Mouse (Mus musculus) embryonic facial prominence, embryonic 12.5 days (tissue): ENCODE measurements around the gene Tsfm. TPM values are rescaled to one million over a fixed set of nuclear protein-coding genes. Genes with fewer than 3 reads are reported as not detected.

Experiments used
- ATAC-seq: fragments of 200-750 bp; cut with Nextera tagmentation; 2 replicates; pipeline ENCODE4 v1.8.0; 2017; ENCODE audit not compliant: insufficient number of reproducible peaks, insufficient read depth, low FRiP score, low TSS enrichment
- H3K27ac ChIP-seq: fragments of 300-500 bp; sonication (generic); 2 replicates; pipeline ENCODE4 v1.5.1; 2016; ENCODE audit warnings: mild to moderate bottlenecking
- H3K27me3 ChIP-seq: fragments of 300-500 bp; sonication (generic); 2 replicates; pipeline ENCODE4 v1.6.1; 2016; ENCODE audit warnings: mild to moderate bottlenecking, moderate library complexity
- H3K36me3 ChIP-seq: fragments of 300-500 bp; sonication (generic); 2 replicates; pipeline ENCODE4 v1.6.1; 2016; ENCODE audit warnings: mild to moderate bottlenecking
- H3K4me1 ChIP-seq: fragments of 300-500 bp; sonication (generic); 2 replicates; pipeline ENCODE4 v1.6.1; 2016
- H3K4me2 ChIP-seq: fragments of 300-500 bp; sonication (generic); replicated peaks from 2 replicates; pipeline ENCODE4 v1.6.1; 2016; ENCODE audit warnings: mild to moderate bottlenecking, moderate library complexity
- H3K4me3 ChIP-seq: fragments of 300-500 bp; sonication (generic); 2 replicates; pipeline ENCODE4 v1.5.1; 2016; ENCODE audit warnings: mild to moderate bottlenecking
- H3K9ac ChIP-seq: fragments of 300-500 bp; sonication (generic); 2 replicates; pipeline ENCODE4 v1.6.1; 2016; ENCODE audit warnings: mild to moderate bottlenecking, moderate library complexity
- H3K9me3 ChIP-seq: fragments of 300-500 bp; sonication (generic); 2 replicates; pipeline ENCODE4 v1.6.1; 2016; ENCODE audit warnings: mild to moderate bottlenecking, moderate library complexity
- WGBS: fragments of 180-500 bp; shearing (Covaris S2); methylation state at CpG from one replicate; pipeline ENCODE4 v1.1.7; 2016; 5-methylcytosine and 5-hydroxymethylcytosine counted together
- polyA plus RNA-seq: library from polyadenylated mRNA; unstranded; fragments of >200 nt; fragmentation: Nextera tagmentation; extraction: Ambion mirVana; gene quantifications from 2 replicates; pipeline ENCODE4 v1.2.1, GENCODE M21; 2016

Tsfm gene
- polyA plus RNA-seq, 1 experiment from 2014 or later: 84.1 TPM

DNA sequence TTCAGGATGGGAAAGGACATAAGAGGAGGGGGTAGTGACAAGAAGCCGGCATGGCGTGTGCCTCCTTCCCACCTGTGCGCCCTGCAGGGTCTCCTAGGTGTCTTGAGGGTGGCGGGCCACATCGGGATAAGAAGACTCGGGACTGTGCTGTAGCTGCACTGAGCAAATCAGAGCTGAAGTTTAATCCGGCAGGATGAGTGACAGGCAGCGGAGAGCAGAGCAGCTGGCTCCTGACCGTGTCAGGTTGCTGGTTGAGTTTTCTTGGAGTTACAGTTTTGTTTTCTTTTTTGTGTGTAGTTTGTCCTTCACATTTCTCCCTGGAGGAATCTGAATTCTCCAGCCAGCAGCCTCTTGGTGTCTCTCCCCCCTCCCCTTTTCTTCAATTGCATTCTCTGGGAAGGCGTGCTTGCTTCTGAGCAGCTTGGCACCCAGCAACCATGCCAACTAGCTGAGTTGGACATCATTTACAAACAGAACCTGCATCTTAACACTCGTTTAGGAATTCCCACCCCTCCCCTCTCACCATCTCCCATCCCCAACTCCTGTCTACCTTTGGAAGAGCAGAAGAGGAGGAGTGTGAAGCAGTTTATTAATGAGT is 49.6 kb downstream of the Tsfm start:
- H3K9me3 ChIP-seq: no peaks in the 10 kb centered on the region
- no peak for ATAC-seq
- H3K27me3 ChIP-seq: no peaks in the 10 kb centered on the region
- H3K4me2 ChIP-seq: peak overlapping the region; percentile 98
- H3K4me1 ChIP-seq: peaks cover 61% of the 10 kb centered on the region
- peak overlapping the region; percentile 99 for H3K27ac ChIP-seq
- 5% methylated on average over 11 of the region's 11 CpGs for WGBS
- 0 out of 2 replicates have a peak, but pooled peaks cover 9% of the 10 kb centered on the region for H3K36me3 ChIP-seq
- peak overlapping the region; percentile 100 for H3K4me3 ChIP-seq
- peak overlapping the region; percentile 99 for H3K9ac ChIP-seq

DNA sequence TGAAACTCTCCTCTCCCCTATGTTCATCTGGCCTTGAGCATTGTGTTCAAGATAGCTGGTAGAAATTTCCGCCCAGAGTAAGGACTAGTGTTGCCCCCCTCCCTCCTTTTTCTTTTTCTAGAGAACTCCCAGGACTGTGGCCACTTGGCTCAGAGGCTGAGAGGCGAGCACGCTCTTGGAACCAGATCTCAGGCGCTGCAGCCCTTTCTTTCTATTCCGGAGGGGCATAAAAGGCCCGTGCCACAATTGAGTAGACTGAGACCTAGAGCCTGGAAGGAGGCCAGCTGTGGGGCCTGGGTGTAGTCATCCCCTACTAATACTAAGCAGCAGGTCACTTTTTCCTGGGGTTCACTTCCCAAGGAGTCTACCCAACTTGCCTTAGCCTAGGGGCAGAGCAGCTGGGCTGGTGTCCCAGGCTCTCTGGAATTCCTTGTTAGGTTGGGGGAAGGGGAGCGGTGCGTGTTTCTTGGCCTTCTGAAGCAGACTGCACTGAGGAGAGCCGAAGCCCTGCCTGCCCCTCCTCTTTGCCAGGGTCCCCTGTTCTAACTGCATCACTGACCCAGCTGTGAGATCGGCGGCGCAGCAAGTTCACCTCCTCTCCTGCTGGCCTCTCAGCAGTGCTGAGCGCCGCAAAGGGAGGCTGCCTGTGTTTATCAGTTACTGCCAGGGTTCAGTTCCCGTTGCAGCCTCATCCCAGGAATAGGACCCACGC is 50.3 kb downstream of the Tsfm start:
- peak overlapping the region; percentile 100 for H3K4me3 ChIP-seq
- peak overlapping the region; percentile 98 for H3K4me2 ChIP-seq
- no peak for ATAC-seq
- 0 out of 2 replicates have a peak, but pooled peaks cover 9% of the 10 kb centered on the region for H3K36me3 ChIP-seq
- peak overlapping the region; percentile 99 for H3K27ac ChIP-seq
- no peaks in the 10 kb centered on the region for H3K9me3 ChIP-seq
- peak overlapping the region; percentile 99 for H3K9ac ChIP-seq
- no peaks in the 10 kb centered on the region for H3K27me3 ChIP-seq
- H3K4me1 ChIP-seq: peaks cover 55% of the 10 kb centered on the region
- 0% methylated on average over 16 of the region's 16 CpGs for WGBS

DNA sequence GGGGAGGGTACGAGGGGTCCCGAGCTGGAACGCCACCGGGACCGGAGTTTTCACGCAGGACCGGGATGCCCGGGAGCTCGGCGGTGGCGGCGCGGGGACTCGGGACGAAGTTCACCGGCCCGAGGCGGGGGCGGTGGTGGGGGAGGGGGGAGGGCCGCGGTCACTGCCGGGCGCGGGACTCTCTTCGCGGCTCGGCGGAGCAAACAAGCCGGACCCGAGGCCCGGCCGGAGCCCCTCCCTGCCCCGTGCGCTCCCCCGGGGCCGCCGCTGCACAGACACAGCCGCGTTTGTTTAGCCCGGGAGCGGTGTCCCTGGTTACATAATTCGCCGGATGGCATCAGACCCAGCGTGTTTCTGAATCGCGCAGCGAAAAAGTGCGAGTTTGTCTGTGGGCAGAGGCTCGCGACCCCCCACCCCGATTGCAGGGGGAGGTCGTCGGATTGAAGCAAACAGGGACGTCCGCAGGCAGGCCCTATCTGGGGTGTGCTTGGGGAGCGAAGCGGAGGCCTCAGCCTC is 50.9 kb downstream of the Tsfm start:
- 0 out of 2 replicates have a peak, but pooled peaks cover 9% of the 10 kb centered on the region for H3K36me3 ChIP-seq
- H3K4me2 ChIP-seq: peak overlapping the region; percentile 98
- H3K9me3 ChIP-seq: no peaks in the 10 kb centered on the region
- peaks cover 48% of the 10 kb centered on the region for H3K4me1 ChIP-seq
- H3K27ac ChIP-seq: peak overlapping the region; percentile 99
- ATAC-seq: no peak
- under 1% methylated on average over 42 of the region's 57 CpGs for WGBS
- H3K27me3 ChIP-seq: no peaks in the 10 kb centered on the region
- H3K4me3 ChIP-seq: peak overlapping the region; percentile 100
- peak overlapping the region; percentile 99 for H3K9ac ChIP-seq

DNA sequence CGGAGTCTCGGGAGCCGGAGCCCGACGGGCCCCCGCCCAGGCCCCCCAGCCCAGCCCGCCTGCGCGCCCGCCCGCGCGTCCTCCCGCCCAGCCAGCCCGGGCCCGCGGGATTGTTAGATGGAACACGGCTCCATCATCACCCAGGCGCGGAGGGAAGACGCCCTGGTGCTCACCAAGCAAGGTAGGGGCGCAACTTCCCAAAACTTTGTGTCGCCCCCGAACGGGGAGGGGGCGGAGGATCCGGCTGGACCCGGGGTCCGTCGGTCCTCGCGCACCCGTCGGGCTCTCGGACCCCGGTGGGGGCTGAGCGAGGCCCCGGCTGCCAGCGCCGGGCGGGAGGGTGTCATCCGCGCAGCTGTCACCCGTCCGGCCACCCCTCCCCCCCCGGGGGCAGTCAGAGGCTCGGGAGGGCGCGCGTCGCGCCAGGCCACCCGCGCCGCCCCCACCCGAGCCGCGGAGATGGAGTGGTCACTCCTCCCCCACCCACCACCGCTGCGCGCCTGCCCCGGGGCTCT is 51.5 kb downstream of the Tsfm start:
- H3K4me2 ChIP-seq: peak overlapping the region; percentile 98
- H3K36me3 ChIP-seq: 0 out of 2 replicates have a peak, but pooled peaks cover 9% of the 10 kb centered on the region
- peaks cover 43% of the 10 kb centered on the region for H3K4me1 ChIP-seq
- H3K27ac ChIP-seq: peak overlapping the region; percentile 99
- ATAC-seq: peak; percentile 9
- peak overlapping the region; percentile 100 for H3K4me3 ChIP-seq
- H3K9me3 ChIP-seq: no peaks in the 10 kb centered on the region
- H3K27me3 ChIP-seq: no peaks in the 10 kb centered on the region
- WGBS: 1% methylated on average over 37 of the region's 62 CpGs
- H3K9ac ChIP-seq: peak overlapping the region; percentile 99

DNA sequence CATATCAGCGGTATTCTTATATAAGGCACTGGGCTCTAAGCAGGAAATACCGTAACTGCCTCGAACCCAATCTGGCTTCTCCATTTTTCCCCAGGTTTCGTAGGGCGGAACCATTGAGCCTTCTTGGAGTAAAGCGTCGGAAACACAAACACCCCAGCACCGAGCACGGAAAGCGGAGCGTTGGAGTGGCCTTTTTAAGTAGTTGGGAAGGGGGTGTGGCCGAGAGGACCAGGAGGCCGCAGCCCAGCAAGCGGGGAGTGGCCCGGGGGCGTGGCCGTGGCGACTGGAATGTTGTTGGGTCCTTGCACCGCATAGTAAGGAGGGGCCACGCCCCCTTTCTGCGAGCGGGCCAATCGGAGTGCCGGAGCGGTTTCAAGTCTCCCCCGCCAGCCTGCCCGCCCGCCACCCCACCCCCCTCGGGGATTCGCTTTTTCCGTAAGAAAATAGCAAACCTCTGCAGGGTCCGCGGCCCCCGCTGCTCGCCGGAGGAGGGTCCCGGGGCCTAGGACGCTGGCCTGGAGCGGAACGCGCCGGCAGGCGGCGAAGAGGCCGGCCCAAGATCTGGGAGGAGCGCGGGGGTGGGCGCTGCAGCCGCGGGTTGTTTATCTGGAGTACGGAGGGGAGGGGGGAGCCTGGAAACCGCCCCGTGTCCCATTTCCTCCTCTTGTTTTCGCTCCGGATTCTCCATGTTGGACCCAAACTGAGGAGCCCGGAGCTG is 52.2 kb downstream of the Tsfm start, which contains the start of gene Ctdsp2:
Ctdsp2 (plus strand) TSS at position 441 of the 718 bp plus-strand sequence.
- Histone ChIP-seq H3K4me3 (peak within 1 kb of the TSS; percentile 100), H3K27me3 (no peaks in the 10 kb centered on the region), H3K36me3 (0 out of 2 replicates have a peak, but pooled peaks cover 3% of the 10 kb centered on the region), H3K4me1 (peaks cover 35% of the 10 kb centered on the region), H3K4me2 (peak within 1 kb of the TSS; percentile 98), H3K27ac (peak within 1 kb of the TSS; percentile 99), H3K9me3 (no peaks in the 10 kb centered on the region), H3K9ac (peak within 1 kb of the TSS; percentile 99)
- under 1% methylated on average over 55 of the region's 56 CpGs for WGBS
- peak; percentile 91 for ATAC-seq

DNA sequence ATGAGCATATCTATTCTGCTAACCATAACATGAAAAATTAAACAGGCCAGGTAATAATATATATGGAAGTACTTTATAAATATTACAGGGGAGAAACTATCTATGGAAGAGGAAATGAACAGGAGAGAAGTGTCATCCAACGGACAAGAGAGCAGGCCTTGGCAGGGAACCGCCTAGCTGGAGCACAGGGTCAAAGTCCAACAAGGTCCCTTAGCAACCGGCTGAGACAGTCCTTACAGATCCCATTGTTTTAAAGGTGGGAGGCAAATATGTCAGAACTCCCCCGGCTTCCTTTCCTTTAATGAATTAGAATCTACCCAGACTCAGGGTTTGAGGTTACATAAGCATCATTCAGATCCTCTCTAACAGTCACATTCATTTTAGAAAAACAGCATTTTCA is 53.6 kb downstream of the Tsfm start:
- Histone ChIP-seq H3K36me3 (no peaks in the 10 kb centered on the region), H3K4me2 (no peak overlapping the region), H3K27me3 (no peaks in the 10 kb centered on the region), H3K9ac (no peak overlapping the region), H3K4me3 (no peak overlapping the region), H3K27ac (no peak overlapping the region), H3K4me1 (peaks cover 33% of the 10 kb centered on the region), H3K9me3 (no peaks in the 10 kb centered on the region)
- ATAC-seq: no peak
- WGBS: 65% methylated on average over 4 of the region's 4 CpGs

DNA sequence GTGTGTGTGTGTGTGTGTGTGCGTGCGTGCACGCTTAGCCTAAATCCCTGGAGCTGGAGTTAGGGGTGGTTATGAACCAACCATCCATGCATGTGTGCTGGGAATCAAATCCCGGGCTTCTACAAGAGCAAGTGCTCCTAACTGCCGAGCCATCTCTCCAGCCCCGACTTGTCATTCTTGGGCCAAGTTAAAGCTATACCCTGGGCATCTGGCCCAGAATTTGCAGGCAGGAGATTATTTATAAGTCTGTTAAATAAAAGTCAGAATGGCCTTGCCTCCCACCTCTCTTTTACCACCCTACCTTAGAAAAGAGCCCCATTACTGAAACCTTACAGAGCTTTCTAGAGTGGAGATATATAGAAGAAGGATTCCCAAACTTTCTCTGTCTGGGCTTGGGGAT is 54.9 kb downstream of the Tsfm start:
- no peak for ATAC-seq

DNA sequence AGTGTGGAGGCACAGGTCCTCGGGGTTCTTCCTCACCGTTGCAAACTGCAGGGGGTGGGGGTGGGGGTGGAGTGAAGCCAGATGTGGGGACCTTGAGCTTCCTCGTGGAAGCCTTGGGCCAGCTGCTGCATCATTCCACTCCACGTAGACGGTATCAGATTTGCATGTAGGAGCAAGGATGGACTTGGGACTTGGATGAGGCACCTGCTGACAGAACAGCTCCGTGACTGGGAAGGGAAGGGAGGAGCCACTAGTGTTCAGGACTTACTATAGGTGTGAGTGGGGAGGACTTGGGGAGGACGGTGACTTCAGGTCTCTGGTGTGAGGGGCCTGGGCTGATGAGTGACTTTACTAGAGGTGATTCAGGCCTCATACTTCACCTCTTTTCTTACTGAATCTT is 57.7 kb downstream of the Tsfm start:
- Histone ChIP-seq H3K4me1 (peaks cover 25% of the 10 kb centered on the region), H3K9me3 (no peaks in the 10 kb centered on the region), H3K27ac (peak overlapping the region; percentile 78; the same call in 1 of the 2 replicates), H3K36me3 (no peaks in the 10 kb centered on the region), H3K4me3 (no peak overlapping the region), H3K9ac (no peak overlapping the region), H3K27me3 (no peaks in the 10 kb centered on the region), H3K4me2 (no peak overlapping the region)
- no peak for ATAC-seq
- 16% methylated on average over 7 of the region's 7 CpGs for WGBS

More for the DNA sequence above, 54.9 kb downstream of the Tsfm start:
- Histone ChIP-seq H3K9ac (no peak overlapping the region), H3K27ac (no peak overlapping the region), H3K27me3 (no peaks in the 10 kb centered on the region), H3K9me3 (no peaks in the 10 kb centered on the region), H3K4me3 (no peak overlapping the region), H3K4me1 (peaks cover 28% of the 10 kb centered on the region), H3K36me3 (no peaks in the 10 kb centered on the region), H3K4me2 (no peak overlapping the region)
- WGBS: 85% methylated on average over 6 of the region's 6 CpGs

DNA sequence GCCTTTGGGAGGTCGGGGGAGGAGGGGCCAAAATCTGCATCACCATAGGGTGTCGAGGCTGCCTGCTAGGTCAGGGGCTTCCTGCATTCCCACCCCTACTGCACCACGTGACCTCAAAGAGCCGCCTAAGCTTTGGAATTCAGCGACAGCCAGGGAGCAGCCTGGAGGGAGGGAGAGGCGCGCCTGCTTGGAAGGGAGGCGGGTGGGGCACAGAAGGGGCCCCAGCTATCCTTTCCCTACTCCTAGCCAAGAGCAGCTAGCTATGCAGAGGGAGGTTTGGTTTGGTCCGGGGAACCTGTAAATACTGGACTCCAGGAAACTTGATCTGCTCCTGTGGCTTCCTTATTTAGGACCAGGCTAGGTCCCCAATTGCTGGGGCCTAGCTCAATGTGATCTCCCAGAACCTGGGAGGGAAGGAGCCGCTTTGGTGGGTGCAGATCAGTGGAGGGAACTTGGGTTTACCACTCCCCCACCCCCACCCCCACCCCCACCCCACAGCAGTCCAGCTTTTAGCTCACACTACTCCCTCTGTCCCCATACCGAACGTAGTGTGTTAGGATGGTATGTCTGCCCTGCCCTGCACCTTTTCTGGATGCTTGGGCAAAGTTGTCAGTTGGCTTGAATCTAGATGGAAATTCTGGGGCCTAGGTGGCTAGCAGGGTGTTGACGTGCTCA is 58.5 kb downstream of the Tsfm start:
- Histone ChIP-seq H3K36me3 (no peaks in the 10 kb centered on the region), H3K4me1 (peaks cover 21% of the 10 kb centered on the region), H3K27me3 (no peaks in the 10 kb centered on the region), H3K9ac (no peak overlapping the region), H3K4me3 (no peak overlapping the region), H3K27ac (peak overlapping the region; percentile 78), H3K9me3 (no peaks in the 10 kb centered on the region), H3K4me2 (peak overlapping the region; percentile 39)
- peak; percentile 82 for ATAC-seq
- 7% methylated on average over 13 of the region's 13 CpGs for WGBS

DNA sequence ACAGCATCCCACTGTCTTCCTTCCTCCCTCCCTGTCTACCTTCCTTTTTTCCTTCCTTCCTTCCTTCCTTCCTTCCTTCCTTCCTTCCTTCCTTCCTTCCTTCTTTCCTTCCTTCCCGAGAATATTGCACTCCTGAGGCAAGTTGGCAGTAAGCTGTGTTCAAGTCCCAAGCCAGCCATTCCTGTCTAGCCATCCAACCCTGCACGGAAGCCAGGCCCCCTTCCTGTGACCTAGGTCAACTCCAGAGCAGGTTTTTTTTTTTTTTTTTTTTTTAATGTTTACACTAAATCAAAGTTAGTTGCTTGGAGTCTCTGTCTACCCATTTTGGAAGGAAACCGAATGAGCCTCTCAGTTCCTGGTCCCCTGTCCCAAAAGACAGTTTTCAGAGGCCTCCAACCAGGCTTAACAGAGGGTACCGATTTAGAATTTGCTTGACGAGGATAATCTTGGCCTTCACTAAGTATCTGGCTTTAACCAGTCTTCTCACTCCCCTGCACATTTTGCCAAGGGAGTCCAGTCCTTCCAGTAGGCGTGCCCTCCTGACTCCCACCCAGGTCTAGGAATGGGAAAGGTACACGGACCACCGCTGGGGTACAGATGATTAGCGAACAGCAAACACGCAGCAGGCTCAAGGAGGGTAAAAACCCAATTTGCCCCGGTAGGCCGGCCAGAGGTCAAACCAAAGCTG is 59.1 kb downstream of the Tsfm start:
- peak overlapping the region; percentile 78 for H3K27ac ChIP-seq
- no peaks in the 10 kb centered on the region for H3K36me3 ChIP-seq
- no peaks in the 10 kb centered on the region for H3K27me3 ChIP-seq
- 5% methylated on average over 12 of the region's 12 CpGs for WGBS
- no peak overlapping the region for H3K4me3 ChIP-seq
- peak overlapping the region; percentile 39 for H3K4me2 ChIP-seq
- no peak overlapping the region for H3K9ac ChIP-seq
- H3K9me3 ChIP-seq: no peaks in the 10 kb centered on the region
- H3K4me1 ChIP-seq: peaks cover 21% of the 10 kb centered on the region
- ATAC-seq: peak; percentile 6; the same call in 1 of the 2 replicates
